Mouse (Mus musculus): Measurements from ENCODE around the gene Rft1.

DNA sequence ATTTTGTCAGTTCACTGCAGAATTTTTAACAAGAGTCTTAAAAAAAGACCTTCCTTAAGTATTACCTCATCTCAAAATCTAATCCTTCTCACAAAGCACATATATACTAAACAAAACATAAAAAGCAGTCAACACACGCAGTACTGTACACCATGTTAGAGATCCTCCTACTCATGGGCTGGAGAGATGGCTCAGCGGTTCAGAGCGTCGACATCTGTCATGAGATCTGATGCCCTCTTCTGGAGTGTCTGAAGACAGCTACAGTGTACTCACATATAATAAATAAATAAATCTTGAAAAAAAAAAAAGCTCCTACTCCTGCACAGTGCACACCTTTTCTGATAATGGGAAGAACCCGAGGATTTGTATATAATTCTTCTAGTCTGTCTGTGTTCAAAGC lies 68.2 kb downstream of the Rft1 start:
- TF ChIP-seq CTCF (IDR thresholded peaks at IDR 0.05; ENCODE audit: low read depth, low read length) (no peak), POLR2A (IDR thresholded peaks at IDR 0.05; ENCODE audit: extremely low read depth, insufficient read depth, low read length) (no peak)
